Mouse (Mus musculus) liver, embryonic 18 days (tissue): ENCODE data around the gene Mgrn1. TPM values are rescaled to one million over a fixed set of nuclear protein-coding genes. Genes with fewer than 3 reads are reported as not detected.

Experiments used
- polyA plus RNA-seq: library from polyadenylated mRNA; depleted of rRNA; stranded (reverse); fragments of >200 nt; gene quantifications from 2 replicates; pipeline ENCODE4 v1.2.3, GENCODE M21; 2012; rRNA removed

Gene Mgrn1
- 28.5 and 32.0 TPM in 2 replicates for polyA plus RNA-seq

DNA sequence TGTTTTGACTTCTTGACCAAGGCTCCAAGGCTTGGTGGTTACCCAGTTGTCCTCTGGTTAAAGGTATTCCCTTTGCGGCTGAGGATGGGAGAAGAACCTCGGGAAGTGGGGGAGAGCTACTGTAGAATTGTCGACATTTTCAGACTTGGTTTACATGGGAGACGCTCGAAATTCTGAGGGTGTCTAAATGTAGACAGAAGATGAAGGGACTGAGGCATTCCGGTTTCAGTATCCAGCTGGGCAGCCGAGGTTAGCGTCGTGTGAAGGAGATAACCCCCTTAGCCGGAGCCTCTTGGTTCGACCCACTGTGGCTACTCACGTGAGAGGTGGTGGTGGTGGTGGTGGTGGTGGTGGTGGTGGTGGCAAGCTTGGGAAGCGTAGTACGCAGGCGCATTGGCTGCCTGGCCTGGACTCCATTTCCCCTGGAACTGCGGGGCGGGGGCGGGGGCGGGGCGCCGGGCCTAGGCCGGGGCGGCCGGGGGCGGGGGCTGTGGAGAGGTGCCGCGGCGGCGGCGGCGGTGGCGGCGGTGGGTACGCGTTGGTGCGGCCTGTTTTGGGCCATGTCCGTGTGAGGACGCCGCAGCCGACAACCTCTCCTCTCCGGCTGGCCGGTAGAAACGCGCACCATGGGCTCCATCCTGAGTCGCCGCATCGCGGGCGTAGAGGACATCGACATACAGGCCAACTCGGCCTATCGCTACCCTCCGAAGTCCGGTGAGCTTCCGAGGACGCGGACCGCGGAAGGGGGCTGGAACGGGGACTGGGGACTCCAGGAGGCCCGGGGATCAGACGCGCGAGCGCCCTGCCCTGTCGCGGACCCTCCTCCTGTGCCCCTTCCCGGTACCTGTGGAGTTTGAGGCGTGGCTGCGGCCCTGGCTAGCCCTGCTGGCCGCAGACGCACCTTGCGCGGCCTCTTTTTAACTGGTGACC is at the start of gene Mgrn1:
TSS of gene Mgrn1 (plus strand) at position 490 of the 930 bp plus-strand sequence.

DNA sequence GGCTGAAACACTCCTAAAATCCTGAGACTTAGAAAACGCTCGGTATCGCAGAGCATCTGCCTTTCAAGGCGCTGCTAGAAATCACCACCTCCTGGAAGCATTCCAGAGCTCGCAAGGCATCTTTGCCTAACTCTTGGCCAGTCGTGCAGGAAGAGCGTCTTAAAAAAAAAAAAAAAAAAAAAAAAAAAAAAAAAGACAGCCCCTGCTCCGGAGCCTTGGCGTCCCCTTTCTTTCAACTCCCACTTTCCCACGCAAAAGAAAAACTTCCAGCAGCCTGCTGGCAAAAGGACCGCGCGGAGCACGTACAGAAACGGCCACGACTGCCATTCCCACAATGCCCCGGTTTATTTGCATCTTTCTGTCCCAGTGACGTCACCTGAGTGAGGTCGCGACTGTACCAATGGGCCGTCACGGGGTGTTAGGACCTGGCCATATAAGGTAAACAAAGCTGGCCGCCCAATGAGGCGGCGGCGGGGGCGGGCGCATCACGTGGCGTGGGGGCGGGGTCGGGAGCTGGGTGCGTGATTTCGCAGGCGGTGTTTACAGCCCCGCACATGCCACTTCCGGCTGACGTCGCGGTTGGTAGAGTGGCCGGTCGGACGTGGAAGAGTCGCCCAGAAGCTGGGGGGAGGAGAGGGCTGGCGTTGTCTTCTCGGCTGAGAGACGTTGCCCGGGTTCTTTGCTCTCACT is 5.8 kb upstream of the Mgrn1 start, which contains the start of gene Ubald1:
TSS of gene Ubald1 (minus strand) at position 180 of the 690 bp plus-strand sequence.

DNA sequence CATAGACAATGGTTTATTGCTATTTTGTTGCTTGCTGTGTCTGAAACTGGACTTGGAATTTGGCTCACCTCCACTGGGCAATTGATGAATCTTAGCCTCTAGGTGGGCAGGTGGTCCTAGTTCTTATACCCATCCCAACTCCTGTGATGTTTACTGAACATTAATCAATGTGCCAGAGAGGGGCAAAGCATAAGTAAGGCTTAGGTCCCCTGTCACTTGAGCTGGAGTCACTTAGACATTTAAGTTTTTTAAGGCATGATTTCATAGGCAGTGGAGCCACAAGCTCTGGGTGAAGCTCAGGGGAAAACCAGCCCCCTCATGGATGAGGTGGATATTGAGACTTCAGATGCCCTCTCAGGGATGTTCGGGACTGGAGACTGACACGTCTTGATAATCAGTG is 52.4 kb downstream of the Mgrn1 start, which contains the start of gene Nudt16l1:
TSS of gene Nudt16l1 (plus strand) at position 301 of the 400 bp plus-strand sequence.

DNA sequence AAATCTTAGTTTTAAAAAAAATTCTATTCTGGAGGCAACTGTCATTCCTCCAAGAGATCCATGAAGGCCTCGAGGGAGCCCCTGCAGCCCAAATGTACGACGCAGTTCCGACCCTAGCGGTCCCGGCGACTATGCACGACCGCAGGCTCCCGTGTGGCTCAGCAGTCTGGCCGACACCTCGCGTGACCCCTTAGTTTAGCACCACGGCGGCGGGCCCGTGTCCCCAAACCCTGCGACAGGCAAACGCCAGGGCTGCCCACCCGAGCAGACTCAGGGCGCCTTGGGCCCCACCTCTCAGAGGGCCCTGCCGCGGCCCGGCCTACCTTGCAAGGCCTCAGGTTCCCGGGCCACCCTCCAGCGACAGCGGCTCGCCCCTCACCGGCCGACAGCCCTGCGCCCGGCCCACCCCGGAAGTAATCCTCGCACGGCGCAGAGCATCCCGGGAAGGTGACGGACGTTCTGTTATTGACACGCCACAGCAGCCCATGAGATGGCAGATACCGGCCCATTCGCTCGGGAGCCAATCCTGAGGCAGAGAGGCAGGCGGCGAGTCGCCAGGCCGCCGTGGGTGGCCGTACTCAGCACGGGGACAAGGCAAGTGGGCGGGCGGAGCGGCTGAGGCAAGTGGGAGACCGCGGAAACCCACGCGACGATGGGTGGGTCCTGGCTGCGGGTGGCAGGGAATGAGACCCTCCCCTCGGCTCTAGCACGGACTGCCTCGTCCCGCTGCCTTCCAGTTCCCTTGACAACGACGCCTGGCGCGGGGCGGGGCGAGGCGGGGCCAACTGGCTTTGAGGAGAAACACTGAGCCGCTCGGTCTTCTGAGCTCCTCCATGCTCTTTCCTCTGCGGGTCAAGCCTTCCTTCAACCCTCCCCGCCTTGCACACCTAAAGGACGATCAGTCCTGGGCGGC is 78.0 kb downstream of the Mgrn1 start, which contains the start of gene Anks3:
TSS of gene Anks3 (minus strand) at position 409 of the 913 bp plus-strand sequence.

Other genes with a start within 250 kb of the Mgrn1 start
- gene Vasn, start 246.3 kb upstream of the Mgrn1 start, polyA plus RNA-seq = 3.3 and 3.4 TPM in 2 replicates
- 27.3 and 29.4 TPM in 2 replicates for gene Dnaja3, start 246.3 kb upstream of the Mgrn1 start, polyA plus RNA-seq
- 14.0 and 17.4 TPM in 2 replicates for gene Coro7, start 206.5 kb upstream of the Mgrn1 start, polyA plus RNA-seq
- gene Nmral1, start 166.9 kb upstream of the Mgrn1 start, polyA plus RNA-seq = 24.5 and 25.0 TPM in 2 replicates
- 35.6 and 37.3 TPM in 2 replicates for gene Hmox2, start 159.9 kb upstream of the Mgrn1 start, polyA plus RNA-seq
- gene Cdip1, start 96.0 kb upstream of the Mgrn1 start, polyA plus RNA-seq = 37.2 and 40.6 TPM in 2 replicates
- not detected in 2 replicates for gene 4930562C15Rik, start 50.8 kb upstream of the Mgrn1 start, polyA plus RNA-seq
- 7.5 and 7.9 TPM in 2 replicates for gene Ubald1, start 5.9 kb upstream of the Mgrn1 start, polyA plus RNA-seq
- 32.0 and 33.3 TPM in 2 replicates for gene Nudt16l1, start 52.5 kb downstream of the Mgrn1 start, polyA plus RNA-seq
- 18.3 and 21.6 TPM in 2 replicates for gene Anks3, start 78.0 kb downstream of the Mgrn1 start, polyA plus RNA-seq
- gene Sept12, start 111.6 kb downstream of the Mgrn1 start, polyA plus RNA-seq = not detected in 2 replicates
- gene Smim22, start 121.0 kb downstream of the Mgrn1 start, polyA plus RNA-seq = 18.9 and 27.5 TPM in 2 replicates
- 70.5 and 78.4 TPM in 2 replicates for gene Rogdi, start 127.3 kb downstream of the Mgrn1 start, polyA plus RNA-seq
- 36.7 and 40.1 TPM in 2 replicates for gene Glyr1, start 163.6 kb downstream of the Mgrn1 start, polyA plus RNA-seq
- 8.3 and 9.7 TPM in 2 replicates for gene Ubn1, start 163.8 kb downstream of the Mgrn1 start, polyA plus RNA-seq
- gene Ppl, start 246.2 kb downstream of the Mgrn1 start, polyA plus RNA-seq = 0.61 and 0.70 TPM in 2 replicates